Mouse (Mus musculus): Measurements from ENCODE around the gene Lonp1.

DNA sequence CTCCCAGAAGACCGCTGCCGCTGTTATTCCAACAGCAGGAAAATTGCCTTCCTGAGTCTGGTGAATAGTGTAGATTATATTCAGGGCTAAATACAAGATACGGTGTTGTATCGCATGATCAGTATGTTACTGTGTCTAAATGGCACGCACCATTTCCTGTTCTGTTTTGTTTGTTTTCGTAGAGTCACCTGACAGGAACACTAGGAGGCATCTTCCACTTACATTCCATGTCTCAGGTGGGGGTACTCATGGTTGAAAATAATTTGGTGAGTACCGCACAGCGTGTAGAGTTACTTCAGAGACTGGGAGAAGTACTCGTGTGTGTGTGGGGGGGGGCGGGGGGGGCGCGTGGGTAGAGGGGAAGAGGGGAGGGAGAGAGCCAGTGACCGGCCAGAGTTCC lies 20.9 kb upstream of the Lonp1 start:
- TF ChIP-seq CTCF (IDR thresholded peaks at IDR 0.05; ENCODE audit: low read depth) (no peak), EP300 (optimal IDR thresholded peaks at IDR 0.05) (no peak)
